Mouse (Mus musculus): ENCODE measurements around the gene Dennd2c. TPM values are rescaled to one million over a fixed set of nuclear protein-coding genes. Genes with fewer than 3 reads are reported as not detected.
"Not testable (repeated sequence)": the region's sequence is repeated elsewhere in the genome, so short reads cannot be mapped to it uniquely, and the experiment has no call there.

The Dennd2c gene
- polyA plus RNA-seq, 1 experiment from 2014 or later, result 10.1 TPM

GRCm38 (mm10) chr3:103204445-103204844 is 102.0 kb downstream of the Dennd2c start:
- no peak for ATAC-seq (ENCODE audit: low FRiP score, low read depth)
- H3K36me3 ChIP-seq, result no peaks in the 10 kb centered on the region
- 91% methylated on average over 3 of the region's 3 CpGs for WGBS
- H3K4me2 ChIP-seq (replicated peaks), result no peak overlapping the region
- peaks cover 1% of the 10 kb centered on the region; the same call in 1 of the 2 replicates for H3K4me1 ChIP-seq
- peaks cover 8% of the 10 kb centered on the region; the same call in 1 of the 2 replicates for H3K9me3 ChIP-seq
- H3K9ac ChIP-seq, result no peak overlapping the region
- no peak overlapping the region for H3K4me3 ChIP-seq
- H3K27me3 ChIP-seq, result no peaks in the 10 kb centered on the region
- H3K27ac ChIP-seq, result no peak overlapping the region

DNA sequence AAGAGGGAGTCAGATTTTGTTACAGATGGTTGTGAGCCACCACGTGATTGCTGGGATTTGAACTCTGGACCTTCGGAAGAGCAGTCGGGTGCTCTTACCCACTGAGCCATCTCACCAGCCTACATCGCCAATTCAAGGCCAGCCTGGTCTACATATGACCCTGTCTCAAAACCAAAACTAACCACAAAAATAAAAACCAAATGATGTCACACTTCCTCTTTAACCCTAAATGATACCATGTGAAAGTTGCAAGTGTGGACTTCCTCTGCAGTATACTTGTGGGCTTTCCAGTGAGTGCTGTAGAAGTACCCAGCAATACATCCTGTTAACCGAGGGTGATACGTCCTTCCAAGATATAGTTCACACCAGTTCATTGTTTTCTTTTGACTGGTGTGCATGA is 104.0 kb downstream of the Dennd2c start:
- no peak for ATAC-seq (ENCODE audit: low FRiP score, low read depth)
- H3K27me3 ChIP-seq, result no peaks in the 10 kb centered on the region
- H3K36me3 ChIP-seq, result no peaks in the 10 kb centered on the region
- no peaks in the 10 kb centered on the region for H3K4me1 ChIP-seq
- no peaks in the 10 kb centered on the region for H3K9me3 ChIP-seq
- H3K27ac ChIP-seq, result no peak overlapping the region
- H3K9ac ChIP-seq, result no peak overlapping the region
- no peak overlapping the region for H3K4me2 ChIP-seq (replicated peaks)
- no peak overlapping the region for H3K4me3 ChIP-seq
- WGBS, result 89% methylated on average over 6 of the region's 6 CpGs

DNA sequence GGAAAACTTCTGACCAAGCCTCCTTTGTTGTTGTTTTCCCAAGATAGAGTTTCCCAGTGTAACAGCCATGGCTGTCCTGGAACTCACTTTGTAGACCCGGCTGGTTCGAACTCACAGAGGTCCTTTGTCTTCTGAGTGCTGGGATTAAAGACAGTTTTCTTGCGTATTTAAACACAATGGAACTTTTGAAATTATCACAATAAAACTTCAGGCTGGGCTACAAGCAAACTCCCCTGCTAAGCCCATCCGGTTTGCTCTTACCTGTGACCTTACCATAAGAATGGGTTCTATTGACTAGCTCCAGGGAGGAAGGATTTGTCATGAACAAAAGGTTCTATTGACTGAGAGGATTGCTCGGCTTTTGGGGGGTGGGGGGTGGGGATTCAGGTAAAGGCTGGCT is 105.3 kb downstream of the Dennd2c start:
- no peak overlapping the region for H3K4me3 ChIP-seq
- 55% methylated on average over 5 of the region's 5 CpGs for WGBS
- H3K4me1 ChIP-seq, result 0 out of 2 replicates have a peak, but pooled peaks cover 1% of the 10 kb centered on the region
- H3K36me3 ChIP-seq, result no peaks in the 10 kb centered on the region
- no peak overlapping the region for H3K9ac ChIP-seq
- ATAC-seq (ENCODE audit: low FRiP score, low read depth), result no peak
- H3K27me3 ChIP-seq, result no peaks in the 10 kb centered on the region
- H3K27ac ChIP-seq, result no peak overlapping the region
- H3K4me2 ChIP-seq (replicated peaks), result no peak overlapping the region
- H3K9me3 ChIP-seq, result no peaks in the 10 kb centered on the region

- H3K4me2 ChIP-seq (replicated peaks), result no peak overlapping the region
- no peak for ATAC-seq (ENCODE audit: low FRiP score, low read depth)
- no peak overlapping the region for H3K4me3 ChIP-seq
- no peak overlapping the region for H3K27ac ChIP-seq
- H3K4me1 ChIP-seq, result peaks cover 5% of the 10 kb centered on the region; the same call in 1 of the 2 replicates
- WGBS, result 74% methylated on average over 2 of the region's 2 CpGs
- no peaks in the 10 kb centered on the region for H3K27me3 ChIP-seq
- H3K36me3 ChIP-seq, result no peaks in the 10 kb centered on the region
- H3K9me3 ChIP-seq, result no peaks in the 10 kb centered on the region
- no peak overlapping the region for H3K9ac ChIP-seq
Observed at GRCm38 (mm10) chr3:103208237-103208636, 105.8 kb downstream of the Dennd2c start.

DNA sequence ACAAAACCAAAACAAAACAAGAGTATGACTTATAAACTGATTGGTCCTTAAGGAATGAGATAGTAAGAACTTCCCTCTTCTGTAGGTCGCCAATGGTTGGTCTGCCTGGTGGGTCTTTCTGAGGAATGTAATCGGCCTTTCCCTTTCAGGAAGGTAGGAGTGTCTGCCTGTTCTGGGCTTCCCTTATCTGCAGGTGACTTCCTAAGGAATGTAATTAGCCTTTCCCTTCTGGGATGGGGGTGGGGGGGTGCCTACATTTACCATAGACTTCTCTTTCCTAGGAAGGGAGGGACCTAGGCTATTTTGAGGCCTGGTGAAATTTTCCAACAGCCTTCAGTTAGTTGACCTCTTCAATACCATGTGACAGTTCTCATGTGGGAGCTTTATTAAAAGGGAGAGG is 108.7 kb downstream of the Dennd2c start:
- Histone ChIP-seq H3K4me3 (no peak overlapping the region), H3K4me2 (replicated peaks) (no peak overlapping the region), H3K4me1 (peaks cover 15% of the 10 kb centered on the region), H3K27ac (no peak overlapping the region), H3K9me3 (no peaks in the 10 kb centered on the region), H3K27me3 (no peaks in the 10 kb centered on the region), H3K9ac (no peak overlapping the region), H3K36me3 (no peaks in the 10 kb centered on the region)
- 89% methylated on average over 2 of the region's 2 CpGs for WGBS
- no peak for ATAC-seq (ENCODE audit: low FRiP score, low read depth)

- Histone ChIP-seq H3K27me3 (no peaks in the 10 kb centered on the region), H3K9ac (no peak overlapping the region), H3K4me1 (peaks cover 15% of the 10 kb centered on the region), H3K9me3 (no peaks in the 10 kb centered on the region), H3K4me3 (no peak overlapping the region), H3K27ac (no peak overlapping the region), H3K36me3 (no peaks in the 10 kb centered on the region), H3K4me2 (replicated peaks) (no peak overlapping the region)
- no peak for ATAC-seq (ENCODE audit: low FRiP score, low read depth)
- 81% methylated on average over 1 of the region's 1 CpGs for WGBS
Observed at GRCm38 (mm10) chr3:103212142-103212541, 109.7 kb downstream of the Dennd2c start.

DNA sequence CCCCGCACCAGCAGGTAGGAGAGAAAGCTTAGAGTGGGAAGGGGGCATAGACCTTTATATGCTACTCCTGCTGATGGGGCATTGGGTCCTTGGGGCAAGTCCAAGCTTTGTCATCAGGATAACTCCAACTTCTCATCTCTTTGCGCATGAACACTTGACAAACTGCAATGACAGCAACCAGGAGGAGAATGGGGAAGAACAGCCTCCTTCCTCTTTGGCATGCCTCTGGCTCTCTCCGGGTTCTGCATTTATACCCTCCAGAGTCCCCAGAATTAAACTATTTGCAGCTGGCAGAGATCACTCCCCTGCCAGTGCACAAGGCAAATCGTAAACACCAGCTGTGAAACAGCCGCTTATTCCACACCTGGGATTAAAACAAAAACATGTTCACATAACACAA is 111.1 kb downstream of the Dennd2c start:
- no peak for ATAC-seq (ENCODE audit: low FRiP score, low read depth)
- no peak overlapping the region for H3K27ac ChIP-seq

GRCm38 (mm10) chr3:103214593-103215285 is 112.3 kb downstream of the Dennd2c start:
- no peaks in the 10 kb centered on the region for H3K36me3 ChIP-seq
- H3K27ac ChIP-seq, result no peak overlapping the region
- no peaks in the 10 kb centered on the region for H3K9me3 ChIP-seq
- H3K9ac ChIP-seq, result no peak overlapping the region
- peaks cover 15% of the 10 kb centered on the region for H3K4me1 ChIP-seq
- ATAC-seq (ENCODE audit: low FRiP score, low read depth), result no peak
- no peaks in the 10 kb centered on the region for H3K27me3 ChIP-seq
- H3K4me3 ChIP-seq, result no peak overlapping the region
- no peak overlapping the region for H3K4me2 ChIP-seq (replicated peaks)
- WGBS, result 70% methylated on average over 8 of the region's 8 CpGs

More for the DNA sequence above, 111.1 kb downstream of the Dennd2c start:
- H3K27me3 ChIP-seq, result no peaks in the 10 kb centered on the region
- no peak overlapping the region for H3K9ac ChIP-seq
- H3K9me3 ChIP-seq, result no peaks in the 10 kb centered on the region
- 39% methylated on average over 5 of the region's 5 CpGs for WGBS
- H3K4me1 ChIP-seq, result peaks cover 15% of the 10 kb centered on the region
- no peak overlapping the region for H3K4me2 ChIP-seq (replicated peaks)
- H3K36me3 ChIP-seq, result no peaks in the 10 kb centered on the region
- no peak overlapping the region for H3K4me3 ChIP-seq

DNA sequence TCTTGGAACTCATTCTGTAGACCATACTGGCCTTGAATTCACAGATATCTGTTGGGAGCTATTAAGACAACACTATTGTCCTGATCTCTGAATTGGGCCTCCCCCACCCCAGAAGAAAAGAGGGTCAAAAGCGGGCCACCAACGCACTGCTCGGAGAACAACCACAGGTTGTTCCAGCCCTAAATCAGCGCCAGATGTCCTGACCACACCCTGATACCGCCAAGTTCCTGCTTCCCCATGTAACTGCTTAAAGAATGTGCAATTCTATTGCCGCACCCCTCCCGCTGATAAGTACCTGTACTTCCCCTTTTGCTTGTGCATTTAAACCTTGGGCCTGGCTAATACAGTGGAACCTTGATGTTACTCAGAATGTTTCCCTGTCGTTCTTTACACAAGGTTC is 113.0 kb downstream of the Dennd2c start:
- 79% methylated on average over 8 of the region's 8 CpGs for WGBS
- not testable (repeated sequence) for ATAC-seq (ENCODE audit: low FRiP score, low read depth); H3K27me3 ChIP-seq; H3K36me3 ChIP-seq; H3K9ac ChIP-seq; H3K27ac ChIP-seq; H3K4me2 ChIP-seq (replicated peaks); H3K9me3 ChIP-seq; H3K4me3 ChIP-seq
- peaks cover 15% of the 10 kb centered on the region for H3K4me1 ChIP-seq

Other genes starting within 250 kb of the Dennd2c start
- gene Sycp1, start 166.5 kb upstream of the Dennd2c start, polyA plus RNA-seq (2015; fragmentation: Nextera tagmentation; extraction: Ambion mirVana), result not detected in 2 replicates
- gene Nr1h5, start 138.5 kb upstream of the Dennd2c start, polyA plus RNA-seq (2015; fragmentation: Nextera tagmentation; extraction: Ambion mirVana), result not detected in 2 replicates
- 56.1 and 60.1 TPM in 2 replicates for gene Sike1, start 106.9 kb upstream of the Dennd2c start, polyA plus RNA-seq (2015; fragmentation: Nextera tagmentation; extraction: Ambion mirVana)
- 388 and 411 TPM in 2 replicates for gene Csde1, start 82.2 kb upstream of the Dennd2c start, polyA plus RNA-seq (2015; fragmentation: Nextera tagmentation; extraction: Ambion mirVana)
- gene Nras, start 44.3 kb upstream of the Dennd2c start, polyA plus RNA-seq (2015; fragmentation: Nextera tagmentation; extraction: Ambion mirVana), result 84.3 and 90.5 TPM in 2 replicates
- 1.5 and 1.7 TPM in 2 replicates for gene Ampd1, start 28.6 kb upstream of the Dennd2c start, polyA plus RNA-seq (2015; fragmentation: Nextera tagmentation; extraction: Ambion mirVana)
- gene Bcas2, start 69.1 kb downstream of the Dennd2c start, polyA plus RNA-seq (2015; fragmentation: Nextera tagmentation; extraction: Ambion mirVana), result 230 and 237 TPM in 2 replicates
- 29.8 and 34.6 TPM in 2 replicates for gene Trim33, start 176.7 kb downstream of the Dennd2c start, polyA plus RNA-seq (2015; fragmentation: Nextera tagmentation; extraction: Ambion mirVana)

Measured in limb, embryonic 13.5 days (tissue).